Mouse (Mus musculus) brain, embryonic 14.5 days (tissue): ENCODE measurements around the gene Fmo2.

Experiments used
- CTCF ChIP-seq: fragments of 200-500 bp; IDR thresholded peaks from 2 replicates; pipeline ENCODE4 v1.5.1; 2012; ENCODE audit warnings: inconsistent platforms, mild to moderate bottlenecking, moderate library complexity, borderline replicate concordance; ENCODE audit not compliant: insufficient read depth, insufficient read length; ENCODE audit errors: extremely low read depth
- POLR2A ChIP-seq: fragments of 200-500 bp; IDR thresholded peaks from 2 replicates; pipeline ENCODE4 v1.6.1; 2012; ENCODE audit warnings: mild to moderate bottlenecking, inconsistent platforms, borderline replicate concordance; ENCODE audit not compliant: poor library complexity, insufficient read depth, insufficient read length, severe bottlenecking; ENCODE audit errors: extremely low read depth

GRCm38 (mm10) chr1:162879595-162880369 lies 18.7 kb downstream of the Fmo2 start:
- TF ChIP-seq CTCF = peak; percentile 55; the same call in 1 of the 2 replicates
- no peak for TF ChIP-seq POLR2A
